Mouse (Mus musculus) E14TG2a.4 (cell line): ENCODE measurements at regions not wholly inside any gene's neighbourhood (a gene's known extent, or its start where the extent isn't known, plus 50 kb on each side); places are given as distances from the start of the nearest gene placed in this dataset.

ENCODE experiments used
- CTCF ChIP-seq: conservative IDR thresholded peaks from 2 replicates; pipeline ENCODE4 v1.5.1; 2014; ENCODE audit warnings: low read length
- NANOG ChIP-seq: IDR thresholded peaks from 2 replicates; pipeline ENCODE4 v1.6.1; 2014; ENCODE audit warnings: borderline replicate concordance, low read length, mixed read lengths
- POU5F1 ChIP-seq: IDR thresholded peaks from 2 replicates; pipeline ENCODE4 v1.6.1; 2014; ENCODE audit warnings: low read length, borderline replicate concordance

DNA sequence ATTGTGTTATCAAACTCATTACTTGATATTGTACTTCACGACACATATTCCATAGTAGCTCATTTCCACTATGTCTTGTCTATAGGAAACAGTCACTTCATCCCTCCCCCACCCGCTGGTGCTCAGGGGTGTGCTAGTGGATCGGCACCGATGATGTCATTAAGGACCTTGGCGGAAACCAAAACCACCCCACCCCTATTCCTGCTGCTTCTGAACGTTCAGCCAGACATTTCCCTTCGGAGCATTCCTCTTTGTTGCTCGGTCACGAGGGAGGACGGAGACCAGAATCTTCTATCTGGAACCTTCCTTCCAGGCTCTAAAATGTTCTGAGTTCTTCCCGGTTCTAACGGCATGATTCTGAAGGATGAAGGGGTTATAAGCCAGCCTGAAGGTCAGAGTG lies 132.3 kb upstream of the Gas1 start:
- no peak for TF ChIP-seq CTCF
- no peak for TF ChIP-seq NANOG
- no peak for TF ChIP-seq POU5F1
